Mouse (Mus musculus) heart, postnatal 0 days (tissue): ENCODE results near the gene Mutyh. TPM values are rescaled to one million over a fixed set of nuclear protein-coding genes. Genes with fewer than 3 reads are reported as not detected.

Source experiments
- ATAC-seq: fragments of 200-750 bp; cut with Nextera tagmentation; 2 replicates; pipeline ENCODE4 v1.8.0; 2017; ENCODE audit warnings: low read depth, moderate number of reproducible peaks, moderate library complexity; ENCODE audit not compliant: insufficient read depth
- DNase-seq: peaks from one replicate; pipeline ENCODE4 v3.0.0-alpha.2; 2016; ENCODE audit warnings: low spot score
- H3K27ac ChIP-seq: fragments of 300-500 bp; sonication (generic); 2 replicates; pipeline ENCODE4 v1.5.1; 2014; ENCODE audit warnings: low read depth, mild to moderate bottlenecking
- H3K27me3 ChIP-seq: fragments of 300-500 bp; sonication (generic); 2 replicates; pipeline ENCODE4 v1.6.1; 2014; ENCODE audit warnings: low read length, mixed read lengths; ENCODE audit not compliant: control insufficient read depth, insufficient read depth
- H3K36me3 ChIP-seq: fragments of 300-500 bp; sonication (generic); replicated peaks from 2 replicates; pipeline ENCODE4 v1.6.1; 2014; ENCODE audit warnings: low read length, mixed read lengths; ENCODE audit not compliant: control insufficient read depth, insufficient read depth
- H3K4me1 ChIP-seq: fragments of 300-500 bp; sonication (generic); 2 replicates; pipeline ENCODE4 v1.6.1; 2014; ENCODE audit warnings: antibody characterized with exemption; ENCODE audit not compliant: control insufficient read depth, insufficient read depth
- H3K4me2 ChIP-seq: fragments of 300-500 bp; sonication (generic); 2 replicates; pipeline ENCODE4 v1.6.1; 2014; ENCODE audit warnings: low read depth, mild to moderate bottlenecking, low read length, moderate library complexity
- H3K4me3 ChIP-seq: fragments of 300-500 bp; sonication (generic); 2 replicates; pipeline ENCODE4 v1.5.1; 2014; ENCODE audit warnings: low read depth, low read length
- H3K9ac ChIP-seq: fragments of 300-500 bp; sonication (generic); replicated peaks from 2 replicates; pipeline ENCODE4 v1.6.1; 2014; ENCODE audit warnings: low read depth, low read length, mixed read lengths
- H3K9me3 ChIP-seq: fragments of 300-500 bp; sonication (generic); replicated peaks from 2 replicates; pipeline ENCODE4 v1.6.1; 2016; ENCODE audit warnings: low read length; ENCODE audit not compliant: control insufficient read depth
- CTCF ChIP-seq: IDR thresholded peaks from 2 replicates; pipeline ENCODE4 v1.5.1; 2016; ENCODE audit warnings: antibody characterized with exemption, control low read depth, low read depth
- EP300 ChIP-seq: IDR thresholded peaks from 2 replicates; pipeline ENCODE4 v1.6.1; 2016; ENCODE audit warnings: antibody characterized with exemption, low read depth
- WGBS: fragments of 180-500 bp; shearing (Covaris S2); extraction: QIAGEN DNeasy Blood & Tissue Kit; methylation state at CpG from one replicate; pipeline ENCODE4 v1.1.7; 2014; 5-methylcytosine and 5-hydroxymethylcytosine counted together
- polyA plus RNA-seq: library from polyadenylated mRNA; unstranded; fragments of >200 nt; fragmentation: Nextera tagmentation; extraction: Ambion mirVana; gene quantifications from 2 replicates; pipeline ENCODE4 v1.2.1, GENCODE M21; 2015
- total RNA-seq: library from RNA; depleted of rRNA; stranded (reverse); fragments of >200 nt; gene quantifications from 2 replicates; pipeline ENCODE4 v1.2.3, GENCODE M21; 2014; ENCODE audit warnings: low replicate concordance

Mutyh gene
- total and polyA plus RNA-seq, 2 experiments from 2014 or later, result 4.4 to 6.9 TPM

DNA sequence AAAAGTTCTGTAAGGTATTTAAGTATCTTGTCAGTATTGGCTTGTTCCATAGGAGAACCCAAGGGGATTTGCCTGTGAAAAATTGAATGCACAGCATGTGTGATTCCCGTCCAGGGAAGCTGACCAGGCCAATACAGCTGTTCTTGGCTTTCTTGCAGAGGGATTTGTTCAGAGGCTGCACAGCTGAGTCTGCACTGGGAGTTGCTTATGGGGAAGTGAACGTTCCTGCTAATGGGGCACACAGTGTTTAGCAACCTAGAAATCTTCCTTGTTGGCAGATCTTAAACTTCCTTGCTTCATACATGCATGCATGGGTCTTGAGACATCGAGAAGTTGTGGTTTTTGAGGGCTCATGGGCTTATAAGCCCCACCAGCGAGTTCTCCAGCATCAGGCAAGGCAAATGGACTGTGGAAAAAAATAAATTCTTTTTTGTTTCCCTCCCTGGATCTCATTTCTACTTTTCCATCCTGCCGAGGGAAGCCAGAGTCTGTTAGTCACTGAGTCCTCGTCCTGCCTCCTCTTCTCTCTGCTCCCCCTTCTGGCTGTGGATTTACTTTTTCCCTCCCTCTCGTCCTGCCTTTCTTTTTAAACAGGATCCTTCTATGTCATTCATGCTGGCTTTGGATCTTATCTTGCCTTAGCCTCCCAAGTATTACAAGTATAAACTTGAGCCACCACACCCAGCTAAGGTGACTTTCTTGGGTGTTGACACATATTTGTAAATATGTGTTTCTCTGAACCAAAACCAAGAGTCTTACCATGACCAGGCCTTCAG lies 19.4 kb upstream of the Mutyh start:
- DNase-seq (no peak), ATAC-seq (no peak)
- TF ChIP-seq CTCF (peak; percentile 23), EP300 (no peak)
- Histone ChIP-seq H3K9me3 (no peaks in the 10 kb centered on the region), H3K27ac (no peak overlapping the region), H3K9ac (no peak overlapping the region), H3K4me2 (no peak overlapping the region), H3K36me3 (no peaks in the 10 kb centered on the region), H3K27me3 (no peaks in the 10 kb centered on the region), H3K4me3 (no peak overlapping the region), H3K4me1 (no peaks in the 10 kb centered on the region)
- WGBS, result 40% methylated on average over 7 of the region's 7 CpGs

DNA sequence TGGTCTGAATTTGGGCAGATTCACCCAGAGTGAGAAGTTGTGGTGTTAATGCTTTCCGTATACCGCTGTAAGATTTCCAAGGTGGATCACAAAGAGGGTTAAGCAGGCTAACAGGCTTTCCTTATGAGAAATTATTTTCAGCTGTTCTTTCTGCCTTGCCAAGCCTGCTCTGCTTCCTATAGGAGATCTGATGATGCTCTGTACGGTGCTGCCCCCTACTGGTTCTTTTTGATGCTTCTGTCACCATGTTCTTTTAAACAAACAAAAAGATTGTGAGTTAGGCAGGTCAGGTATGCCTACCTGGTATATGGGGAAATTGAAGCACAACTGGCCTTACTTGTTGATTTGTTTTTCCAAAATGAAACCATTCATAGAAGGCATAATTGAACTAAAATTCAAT lies 18.6 kb upstream of the Mutyh start:
- Histone ChIP-seq H3K4me3 (no peak overlapping the region), H3K27ac (no peak overlapping the region), H3K36me3 (no peaks in the 10 kb centered on the region), H3K9ac (no peak overlapping the region), H3K9me3 (no peaks in the 10 kb centered on the region), H3K4me1 (no peaks in the 10 kb centered on the region), H3K4me2 (no peak overlapping the region), H3K27me3 (no peaks in the 10 kb centered on the region)
- 4% methylated on average over 3 of the region's 3 CpGs for WGBS
- ATAC-seq, result peak; percentile 63; the same call in 1 of the 2 replicates
- DNase-seq, result peak; percentile 84
- TF ChIP-seq EP300, result no peak
- peak; percentile 86 for TF ChIP-seq CTCF

DNA sequence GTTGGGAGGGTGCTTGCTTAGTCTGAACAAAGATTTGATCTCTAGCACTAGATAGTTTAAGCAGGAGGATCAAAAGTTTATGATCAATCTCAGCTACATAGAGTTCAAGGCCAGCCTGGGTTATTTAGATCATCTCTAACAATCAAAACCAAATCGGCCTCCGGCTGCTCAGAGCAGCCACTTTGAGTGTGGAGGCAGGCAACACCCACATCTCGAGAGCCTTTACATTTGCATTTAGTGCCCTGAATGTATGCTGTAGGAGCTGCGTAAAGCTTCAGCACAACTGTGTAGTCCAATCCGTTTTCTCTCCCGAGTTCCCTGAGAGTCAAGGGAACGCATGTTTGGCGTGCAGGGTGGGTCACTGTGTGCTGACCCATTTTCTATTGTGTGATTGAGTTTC lies 15.1 kb upstream of the Mutyh start:
- Histone ChIP-seq H3K27me3 (no peaks in the 10 kb centered on the region), H3K4me3 (no peak overlapping the region), H3K9me3 (no peaks in the 10 kb centered on the region), H3K4me2 (no peak overlapping the region), H3K4me1 (peaks cover 7% of the 10 kb centered on the region; the same call in 1 of the 2 replicates), H3K36me3 (no peaks in the 10 kb centered on the region), H3K9ac (no peak overlapping the region), H3K27ac (no peak overlapping the region)
- DNase-seq (no peak), ATAC-seq (no peak)
- TF ChIP-seq CTCF, result no peak
- no peak for TF ChIP-seq EP300
- 85% methylated on average over 8 of the region's 8 CpGs for WGBS

DNA sequence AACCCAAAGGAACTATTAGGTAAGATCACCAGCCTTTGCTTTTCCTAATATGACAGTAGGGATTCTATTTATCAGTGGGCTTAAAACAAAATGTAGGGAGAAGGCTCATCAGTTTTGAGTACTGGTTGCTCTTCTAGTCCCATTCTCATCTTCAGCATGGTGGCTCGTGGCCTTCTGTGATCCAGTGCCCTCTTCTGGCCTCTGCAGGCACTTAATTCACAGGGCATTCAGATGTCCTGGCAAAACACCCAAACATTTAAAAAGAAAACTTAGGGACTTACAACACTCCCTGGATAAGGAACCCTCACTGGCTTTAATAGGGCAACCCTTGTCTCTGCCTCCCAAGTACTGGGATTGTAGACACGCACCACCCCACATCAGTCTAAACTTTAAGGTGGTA lies 13.2 kb upstream of the Mutyh start:
- Histone ChIP-seq H3K9ac (no peak overlapping the region), H3K4me1 (peaks cover 7% of the 10 kb centered on the region; the same call in 1 of the 2 replicates), H3K36me3 (no peaks in the 10 kb centered on the region), H3K27ac (no peak overlapping the region), H3K4me2 (no peak overlapping the region), H3K4me3 (no peak overlapping the region), H3K27me3 (no peaks in the 10 kb centered on the region), H3K9me3 (no peaks in the 10 kb centered on the region)
- DNase-seq (no peak), ATAC-seq (no peak)
- 68% methylated on average over 2 of the region's 2 CpGs for WGBS
- TF ChIP-seq CTCF, result peak; percentile 29; the same call in 1 of the 2 replicates
- no peak for TF ChIP-seq EP300

DNA sequence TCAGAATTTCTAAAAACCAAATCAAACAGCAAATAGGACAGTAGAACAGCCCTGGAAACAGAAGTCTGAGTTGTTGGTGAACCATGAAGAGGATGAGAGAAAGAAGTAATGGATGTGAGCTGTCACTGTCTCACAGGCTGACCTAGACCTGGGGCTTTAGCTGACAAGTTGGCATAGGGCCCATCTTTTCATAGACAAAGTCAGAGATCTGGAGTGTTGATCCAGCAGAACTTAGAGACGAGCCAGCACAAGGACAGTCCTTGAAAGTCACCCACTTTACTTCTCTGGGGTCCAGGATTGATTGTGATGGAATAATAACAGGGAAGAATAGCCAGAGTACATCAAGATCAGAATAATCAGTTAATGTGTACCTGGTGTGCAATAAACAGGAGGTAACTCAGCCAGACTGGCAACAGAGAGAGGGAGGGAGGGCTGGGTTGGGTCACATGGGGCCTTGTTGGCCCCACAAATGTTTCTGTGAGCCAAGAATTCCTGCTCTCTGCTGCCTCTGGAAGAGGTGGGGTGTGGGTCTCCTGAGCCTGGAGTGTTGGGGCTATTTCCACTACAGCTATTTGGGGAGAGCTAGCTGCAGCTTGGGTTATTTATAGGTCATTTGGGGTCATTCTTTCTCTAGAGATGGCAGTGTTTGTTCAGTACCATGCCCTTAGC lies 10.9 kb upstream of the Mutyh start:
- H3K9ac ChIP-seq, result no peak overlapping the region
- peak; percentile 86 for DNase-seq
- H3K4me2 ChIP-seq, result peak overlapping the region; percentile 25; the same call in 1 of the 2 replicates
- peak; percentile 96 for ATAC-seq
- H3K27ac ChIP-seq, result peak overlapping the region; percentile 88
- H3K36me3 ChIP-seq, result no peaks in the 10 kb centered on the region
- H3K4me3 ChIP-seq, result no peak overlapping the region
- H3K9me3 ChIP-seq, result no peaks in the 10 kb centered on the region
- H3K4me1 ChIP-seq, result peaks cover 7% of the 10 kb centered on the region; the same call in 1 of the 2 replicates
- no peak for TF ChIP-seq CTCF
- peak; percentile 74; the same call in 1 of the 2 replicates for TF ChIP-seq EP300
- WGBS, result 31% methylated on average over 1 of the region's 1 CpGs
- H3K27me3 ChIP-seq, result no peaks in the 10 kb centered on the region
